Mouse (Mus musculus): Measurements from ENCODE around the gene Pink1.

Gene Pink1

DNA sequence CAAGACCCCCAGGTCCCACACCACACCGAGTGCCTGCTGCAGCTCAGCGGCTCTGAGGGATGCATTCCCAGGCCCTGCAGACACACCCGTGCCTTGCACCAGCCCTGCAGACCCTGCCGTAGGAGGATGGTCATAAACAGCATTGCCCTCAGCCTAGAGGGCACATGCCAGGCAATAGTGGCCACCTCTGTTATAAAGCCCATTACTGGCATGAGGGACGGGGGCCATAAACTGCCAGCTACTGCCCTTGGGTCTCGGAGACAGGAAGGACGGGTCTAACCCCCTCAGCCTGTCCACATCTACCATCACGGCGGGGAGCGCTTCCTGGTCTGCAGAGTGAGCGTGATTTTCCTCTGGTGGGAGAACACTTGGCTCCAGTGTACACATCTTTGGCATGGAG is 13.1 kb downstream of the Pink1 start:
- WGBS, result 77% methylated on average over 11 of the region's 11 CpGs

DNA sequence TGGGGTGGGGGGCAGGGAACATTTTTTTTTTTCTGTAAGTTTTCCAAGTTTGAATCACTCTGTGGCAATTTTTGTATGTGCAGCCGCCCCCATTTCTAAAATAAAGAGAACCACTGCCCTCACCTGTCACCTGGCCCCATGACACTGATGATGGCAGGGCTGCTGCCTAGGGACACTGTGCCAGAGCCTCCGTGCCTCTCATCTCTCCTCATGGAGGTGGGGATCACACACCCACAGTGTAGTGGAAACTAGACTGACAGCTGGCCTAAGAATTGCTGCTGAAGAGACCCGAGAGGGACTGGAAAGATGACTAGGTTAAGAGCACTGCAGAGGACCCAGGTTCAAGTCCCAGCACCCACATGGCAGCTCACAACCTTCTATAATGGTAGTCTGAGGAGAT is 14.0 kb downstream of the Pink1 start:
- 63% methylated on average over 3 of the region's 3 CpGs for WGBS

DNA sequence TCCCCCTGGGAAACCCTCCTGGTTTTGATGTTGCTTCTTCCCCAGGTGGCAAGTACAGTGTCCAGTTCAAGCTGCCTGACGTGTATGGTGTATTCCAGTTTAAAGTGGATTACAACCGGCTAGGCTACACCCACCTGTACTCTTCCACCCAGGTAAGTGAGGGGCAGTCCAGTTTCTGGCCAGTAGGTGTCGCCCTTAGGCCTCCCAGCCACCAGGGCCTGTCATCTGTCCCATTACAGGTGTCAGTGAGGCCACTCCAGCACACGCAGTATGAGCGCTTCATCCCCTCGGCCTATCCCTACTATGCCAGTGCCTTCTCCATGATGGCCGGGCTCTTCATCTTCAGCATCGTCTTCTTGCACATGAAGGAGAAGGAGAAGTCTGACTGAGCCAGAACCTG is 14.5 kb downstream of the Pink1 start:
- WGBS, result 46% methylated on average over 8 of the region's 8 CpGs

DNA sequence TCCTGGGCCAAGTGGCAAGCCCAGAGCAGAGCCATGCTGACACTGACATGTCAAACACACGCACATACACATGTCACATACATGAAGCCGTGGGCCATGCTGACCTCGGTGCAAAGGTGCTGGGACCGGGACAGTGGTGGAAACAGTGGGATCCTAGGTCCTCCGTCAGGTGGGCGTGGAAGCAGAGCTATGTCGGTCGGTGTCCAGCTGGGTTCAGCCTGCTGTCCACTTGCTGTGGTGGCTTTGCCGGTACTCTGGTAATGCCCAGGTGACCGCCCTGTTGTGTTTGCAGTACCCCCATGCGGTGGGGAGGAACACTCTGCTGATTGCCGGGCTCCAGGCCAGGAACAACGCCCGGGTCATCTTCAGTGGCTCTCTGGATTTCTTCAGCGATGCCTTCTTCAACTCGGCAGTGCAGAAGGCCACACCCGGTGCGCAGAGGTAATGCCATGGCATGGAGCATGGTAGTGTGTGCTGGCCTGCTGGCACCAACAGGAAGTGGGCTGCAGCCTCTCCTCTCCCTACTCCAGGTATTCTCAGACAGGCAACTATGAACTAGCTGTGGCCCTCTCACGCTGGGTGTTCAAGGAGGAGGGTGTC is 15.7 kb downstream of the Pink1 start:
- WGBS, result 91% methylated on average over 19 of the region's 19 CpGs

DNA sequence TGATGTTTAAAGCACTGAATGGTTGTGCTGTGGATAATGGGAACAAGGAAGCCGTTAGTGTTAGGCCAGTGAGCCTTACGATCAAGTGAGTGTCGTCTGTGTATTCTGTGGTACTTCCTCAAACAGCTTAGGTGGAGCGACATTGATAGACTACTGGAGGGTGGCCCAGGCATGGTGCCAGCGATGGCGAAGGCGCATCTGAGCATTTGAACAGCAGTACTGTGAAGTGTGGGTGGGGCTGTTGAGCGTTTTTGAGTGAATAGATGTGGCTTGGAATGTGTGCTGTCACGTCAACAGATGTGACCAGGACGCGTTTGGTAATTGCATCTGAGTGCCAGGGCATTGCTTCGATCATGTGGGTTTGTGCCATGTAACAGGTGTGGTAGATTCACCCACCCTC is 18.4 kb downstream of the Pink1 start:
- WGBS, result 53% methylated on average over 12 of the region's 12 CpGs

DNA sequence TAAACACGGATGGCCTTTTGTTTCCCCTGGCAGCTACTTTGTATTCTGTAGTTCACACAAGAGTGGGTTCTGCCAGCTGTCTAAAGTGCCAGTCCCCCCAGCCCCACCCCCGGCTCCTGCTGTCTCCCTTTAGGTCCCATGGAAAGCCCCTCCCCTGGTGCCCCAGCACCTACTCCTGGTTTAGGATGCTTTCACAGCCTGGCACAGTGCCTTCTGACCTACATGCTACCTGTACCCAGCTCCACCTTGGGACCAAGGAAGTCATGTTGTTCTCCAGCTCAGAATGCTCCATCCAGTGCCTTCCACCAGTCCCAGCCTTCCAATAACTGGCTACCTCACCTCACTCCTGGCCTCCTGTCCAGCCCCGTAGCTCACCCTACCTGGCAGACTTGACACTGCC is 19.1 kb downstream of the Pink1 start:
- WGBS, result 62% methylated on average over 3 of the region's 3 CpGs

DNA sequence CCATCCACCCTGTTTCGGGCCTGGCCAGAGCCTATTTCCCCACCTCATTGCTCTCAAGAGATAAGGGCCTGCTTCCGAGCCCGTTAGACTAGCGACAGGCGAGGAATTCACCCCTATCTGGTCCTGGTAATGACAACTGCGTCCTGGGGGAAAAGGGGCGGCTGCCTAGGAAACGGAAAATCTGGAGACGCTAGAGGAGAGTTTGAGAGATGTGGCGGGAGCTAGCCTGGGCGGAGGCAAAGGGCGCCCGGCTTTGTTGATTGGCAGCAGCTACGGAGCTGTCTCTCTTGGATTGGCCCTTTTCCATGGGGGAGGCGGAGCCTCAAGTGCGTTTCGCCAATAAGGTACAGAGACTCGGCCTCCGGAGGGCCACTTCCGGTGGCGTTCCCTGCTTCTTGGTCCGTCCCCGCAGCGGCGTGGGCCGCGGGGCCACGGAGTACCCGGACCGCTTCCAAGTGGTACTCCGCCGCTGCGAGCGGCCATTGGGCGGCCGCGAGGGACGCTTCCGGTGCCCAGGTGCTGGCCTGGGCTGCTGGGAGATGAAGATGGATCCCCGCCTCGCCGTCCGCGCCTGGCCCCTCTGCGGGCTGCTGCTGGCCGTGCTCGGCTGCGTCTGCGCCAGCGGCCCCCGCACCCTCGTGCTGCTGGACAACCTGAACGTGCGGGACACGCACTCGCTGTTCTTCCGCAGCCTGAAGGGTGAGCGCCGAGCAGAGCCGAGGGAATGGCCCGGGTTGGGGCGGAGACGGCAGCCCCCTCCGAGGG is 21.6 kb downstream of the Pink1 start, which contains the start of gene Ddost:
Ddost (plus strand) TSS at position 391 of the 765 bp plus-strand sequence.
- under 1% methylated on average over 64 of the region's 64 CpGs for WGBS

DNA sequence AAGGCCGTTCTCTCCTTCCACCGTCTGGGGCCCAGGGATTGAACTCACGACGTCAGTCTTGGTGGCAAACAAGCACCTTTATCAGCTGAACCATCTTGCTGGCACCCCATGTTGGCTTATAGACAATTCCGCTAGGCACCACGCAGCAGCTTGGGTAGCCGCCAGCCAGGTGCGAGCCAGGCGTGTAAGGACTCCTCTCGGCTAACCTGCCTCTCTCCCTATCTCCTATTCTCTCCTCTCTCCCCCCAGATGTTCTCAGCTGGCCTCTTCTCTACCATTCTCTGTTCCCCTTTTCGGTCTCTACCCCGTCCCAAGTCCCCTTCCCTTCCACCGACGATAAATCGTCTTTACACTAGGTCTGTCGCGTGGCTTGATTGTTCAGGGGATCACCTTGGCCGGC is 22.4 kb downstream of the Pink1 start:
- 13% methylated on average over 18 of the region's 18 CpGs for WGBS

DNA sequence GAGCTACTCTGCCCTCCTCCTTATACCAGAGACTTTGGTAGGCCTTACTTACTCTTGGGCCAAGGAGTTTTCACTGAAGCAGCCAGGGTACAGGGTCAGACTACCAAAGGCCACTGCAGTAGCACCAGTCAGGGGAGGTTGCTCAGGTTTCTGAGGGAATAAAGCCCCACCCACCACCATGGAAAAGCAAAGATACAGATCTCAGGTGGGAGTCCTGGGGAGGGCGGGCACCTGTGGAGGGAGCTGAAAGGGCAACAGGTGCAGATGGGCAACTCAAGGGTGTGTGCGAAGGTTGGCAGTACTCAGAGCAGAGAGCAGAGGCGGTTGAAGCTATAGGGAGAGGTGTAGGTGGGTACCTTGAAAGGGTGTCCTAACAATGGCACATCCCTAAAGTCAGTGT is 23.1 kb downstream of the Pink1 start:
- WGBS, result 83% methylated on average over 3 of the region's 3 CpGs

DNA sequence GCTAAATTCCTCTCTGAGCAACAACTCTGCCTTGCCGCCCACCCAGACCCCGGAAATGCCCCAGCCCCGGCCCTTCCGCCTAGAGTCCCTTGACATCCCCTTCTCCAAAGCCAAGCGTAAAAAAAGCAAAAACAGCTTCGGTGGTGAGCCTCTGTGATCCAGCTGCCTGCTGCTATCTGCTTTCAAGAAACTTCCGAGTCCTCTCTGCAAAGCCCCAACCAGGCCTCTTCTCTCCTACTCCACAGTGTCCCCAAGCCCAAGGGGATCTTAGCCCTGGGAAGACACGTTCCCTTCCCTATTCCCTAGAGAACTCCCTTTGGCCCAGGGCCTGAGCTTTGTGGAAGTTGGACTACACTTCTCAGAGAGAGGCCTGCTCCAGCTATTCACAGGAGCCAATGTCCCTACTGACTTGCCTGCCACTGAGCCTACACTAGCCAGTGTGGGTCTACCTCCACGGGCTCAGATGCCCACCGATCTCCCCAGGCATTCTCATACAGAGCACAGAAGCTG is 24.8 kb downstream of the Pink1 start:
- 83% methylated on average over 10 of the region's 10 CpGs for WGBS

DNA sequence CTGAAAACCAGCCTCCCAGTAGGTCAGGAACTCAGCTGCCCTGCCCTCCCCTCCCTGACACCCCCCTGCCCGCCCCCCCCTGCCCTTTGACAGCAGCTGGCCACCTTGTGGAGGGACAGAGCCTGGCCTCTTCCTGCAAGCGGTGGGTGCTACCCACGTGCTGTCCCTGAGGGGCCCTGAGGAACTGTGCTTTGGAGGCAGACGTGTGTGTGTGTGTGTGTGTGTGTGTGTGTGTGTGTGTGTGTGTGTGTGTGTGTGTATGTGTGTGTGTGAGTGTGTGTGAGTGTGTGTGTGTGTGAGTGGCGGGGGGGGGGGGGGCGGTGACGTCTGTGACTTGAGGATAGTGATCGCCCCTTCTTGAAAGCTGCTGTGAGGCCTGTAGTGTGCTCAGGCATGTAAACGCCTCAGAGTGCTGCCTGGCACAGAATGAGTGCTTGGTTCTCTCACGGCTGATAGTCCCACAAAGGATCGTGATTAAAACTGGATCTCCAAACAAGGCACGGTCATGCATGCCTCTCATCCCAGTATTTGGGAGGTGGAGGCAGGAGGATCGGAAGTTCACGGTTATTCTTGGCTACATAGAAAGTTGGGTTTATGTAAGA is 32.1 kb downstream of the Pink1 start:
- 54% methylated on average over 11 of the region's 14 CpGs for WGBS

DNA sequence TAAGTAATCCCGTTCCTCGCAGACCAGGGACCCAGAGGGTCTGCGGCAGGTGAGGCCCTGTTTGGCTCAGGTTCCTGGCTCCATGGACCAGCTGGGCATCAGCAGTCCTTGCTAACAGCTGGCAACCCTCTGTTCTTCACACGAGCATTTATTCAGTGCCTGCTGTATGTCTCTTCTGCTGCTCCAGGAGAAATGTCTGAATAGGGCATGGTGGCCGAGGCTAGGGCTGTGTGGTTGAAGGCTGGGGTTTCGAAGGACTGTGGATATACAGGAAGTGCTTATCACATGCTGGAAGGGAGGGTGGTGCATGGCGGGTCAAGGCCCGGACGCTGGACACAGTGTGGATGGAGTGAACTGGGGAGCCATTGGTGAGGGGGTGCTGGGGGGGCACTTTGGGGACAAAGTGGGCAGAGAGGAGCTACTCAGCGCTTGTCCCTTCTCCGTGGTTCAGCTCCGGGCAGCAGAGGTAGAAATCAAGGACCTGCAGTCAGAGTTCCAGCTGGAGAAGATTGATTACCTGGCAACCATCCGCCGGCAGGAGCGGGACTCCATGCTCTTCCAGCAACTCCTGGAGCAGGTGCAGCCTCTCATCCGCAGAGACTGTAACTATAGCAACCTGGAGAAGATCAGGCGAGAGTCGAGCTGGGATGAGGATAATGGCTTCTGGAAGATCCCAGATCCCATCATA is 32.7 kb downstream of the Pink1 start:
- 62% methylated on average over 18 of the region's 18 CpGs for WGBS

DNA sequence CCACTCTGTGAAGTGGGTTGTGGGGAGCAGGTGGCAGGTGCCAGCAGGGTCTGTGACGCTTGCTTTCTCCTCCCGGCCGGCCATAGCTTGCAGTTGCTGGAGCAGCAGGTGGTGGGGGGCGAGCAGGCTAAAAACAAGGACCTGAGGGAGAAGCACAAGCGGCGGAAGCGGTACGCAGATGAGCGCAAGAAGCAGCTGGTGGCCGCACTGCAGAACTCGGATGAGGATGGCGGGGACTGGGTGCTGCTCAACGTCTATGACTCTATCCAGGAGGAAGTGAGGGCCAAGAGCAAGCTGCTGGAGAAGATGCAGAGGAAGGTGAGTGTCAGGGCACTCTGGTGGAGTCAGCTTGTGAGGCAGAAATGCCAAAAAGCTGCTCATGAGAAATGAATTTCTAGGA is 34.1 kb downstream of the Pink1 start:
- WGBS, result 84% methylated on average over 13 of the region's 13 CpGs

DNA sequence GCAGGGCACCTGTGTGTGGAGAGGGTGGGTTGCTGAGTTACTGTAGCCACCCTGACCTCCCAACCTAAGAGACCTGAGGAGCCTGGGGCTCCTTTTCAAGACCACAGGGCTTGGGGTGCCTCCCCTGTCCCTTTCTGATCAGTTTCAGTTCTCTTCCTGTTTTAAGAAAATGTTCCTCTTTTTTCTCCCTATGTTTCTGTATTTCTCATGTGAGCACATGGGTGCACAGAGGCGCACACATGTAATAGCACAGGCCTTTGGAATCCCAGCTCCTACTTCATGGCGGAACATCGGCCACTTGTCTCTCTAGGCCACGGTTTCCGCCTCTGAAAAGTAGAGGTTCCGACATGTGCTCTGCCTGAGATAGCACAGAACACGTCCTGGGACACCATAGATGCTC is 37.4 kb downstream of the Pink1 start:
- 87% methylated on average over 7 of the region's 7 CpGs for WGBS

DNA sequence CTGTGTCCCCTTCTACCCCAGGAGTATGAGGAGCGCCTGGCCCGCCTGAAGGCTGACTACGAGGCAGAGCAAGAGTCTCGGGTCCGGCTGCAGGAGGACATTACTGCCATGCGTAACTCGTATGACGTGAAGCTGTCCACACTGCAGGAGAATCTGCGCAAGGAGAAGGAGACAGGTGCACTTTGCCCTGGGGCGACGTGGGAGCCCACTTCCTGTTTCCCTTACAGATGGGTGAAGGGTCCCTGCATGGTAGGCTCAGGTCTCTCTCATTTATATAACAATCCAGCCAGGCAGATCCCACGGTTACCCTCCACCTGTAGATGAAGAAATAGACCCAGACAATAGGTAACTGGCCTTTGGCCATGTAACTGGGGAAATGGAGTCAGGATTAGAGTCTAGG is 39.7 kb downstream of the Pink1 start:
- WGBS, result 92% methylated on average over 12 of the region's 12 CpGs

DNA sequence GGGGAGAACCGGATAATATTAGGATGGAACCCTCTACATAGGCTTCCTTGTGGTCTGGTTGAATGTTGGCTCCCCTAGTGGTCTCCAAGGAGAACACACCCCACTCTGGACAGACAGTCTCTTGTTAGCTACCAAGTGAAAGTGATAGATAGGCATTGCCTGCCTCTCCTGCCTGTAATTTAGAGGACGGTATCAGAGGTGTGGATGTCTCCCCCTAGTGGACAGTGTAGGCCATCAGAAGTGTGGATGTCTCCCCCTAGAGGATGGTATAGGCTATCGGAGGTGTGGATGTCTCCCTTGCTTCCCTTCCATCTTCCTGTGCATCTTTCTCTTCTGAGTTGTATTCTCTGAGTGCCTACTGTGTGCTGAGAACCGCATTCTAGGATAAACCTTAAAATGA is 43.3 kb downstream of the Pink1 start:
- 26% methylated on average over 4 of the region's 4 CpGs for WGBS

DNA sequence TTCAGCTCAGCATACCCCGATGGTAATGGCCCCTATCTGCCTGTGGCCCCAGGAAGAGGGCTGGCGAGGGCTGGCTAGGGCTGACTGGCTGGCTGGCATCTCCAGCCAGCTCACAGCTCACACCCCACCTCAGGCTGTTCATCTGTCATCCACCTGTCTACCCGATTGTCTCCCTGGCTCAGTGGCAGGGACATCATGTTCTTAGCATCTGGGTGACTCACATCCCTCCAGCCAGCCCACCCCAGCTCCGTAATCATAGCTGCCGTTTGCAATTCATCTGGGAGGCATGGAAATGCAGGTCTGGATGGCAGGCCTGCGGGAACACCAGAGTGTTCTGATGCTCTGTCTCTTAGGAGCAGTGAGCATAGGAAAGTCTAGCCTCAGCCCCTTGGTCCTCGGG is 47.8 kb downstream of the Pink1 start:
- 60% methylated on average over 7 of the region's 7 CpGs for WGBS

DNA sequence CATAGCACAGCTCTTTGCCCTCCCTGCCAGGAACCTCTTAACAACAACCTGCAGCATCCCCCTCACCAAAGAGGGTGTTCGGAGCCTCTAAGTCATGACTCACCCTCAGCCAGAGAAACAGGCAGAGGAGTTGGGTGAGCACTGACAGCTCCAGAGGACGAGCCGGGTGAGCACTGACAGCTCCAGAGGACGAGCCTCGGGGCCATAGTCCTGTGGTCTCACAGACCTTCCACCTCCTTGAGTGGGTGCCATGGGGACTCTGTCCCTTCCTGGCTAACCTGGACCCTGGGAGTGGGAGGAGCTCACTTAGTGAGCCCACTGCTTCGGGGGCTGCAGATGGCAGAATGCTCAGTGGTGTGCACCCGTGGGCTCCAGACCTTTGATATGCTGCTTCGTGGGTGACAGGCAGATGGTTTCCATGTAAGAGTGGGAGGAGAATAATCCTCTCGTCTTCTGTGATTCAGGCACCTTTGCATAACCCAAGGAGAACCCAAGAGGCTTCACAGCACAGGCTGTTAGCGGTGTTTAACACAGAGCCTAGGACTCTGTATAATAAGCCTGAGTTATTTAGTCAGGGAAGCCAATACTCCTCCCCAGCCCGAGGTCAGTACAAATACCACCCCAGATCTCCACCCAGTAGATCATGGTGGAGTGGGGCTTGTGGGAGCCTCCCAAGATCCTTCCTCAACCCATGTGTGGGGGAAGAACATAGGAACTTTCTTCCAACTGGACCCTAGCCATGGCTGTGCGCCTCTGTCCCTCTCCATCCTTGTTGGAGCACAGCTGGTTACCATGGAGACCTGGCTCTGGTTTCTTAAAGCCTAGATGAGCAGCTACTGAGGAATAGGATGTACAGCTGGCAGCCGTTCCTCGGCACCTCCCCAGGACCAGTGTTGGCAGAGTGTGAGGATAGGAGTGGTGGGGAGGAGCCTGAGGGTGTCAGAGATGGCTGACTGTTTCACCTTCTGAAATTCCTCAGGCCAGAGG is 53.8 kb downstream of the Pink1 start:
- 32% methylated on average over 14 of the region's 14 CpGs for WGBS

DNA sequence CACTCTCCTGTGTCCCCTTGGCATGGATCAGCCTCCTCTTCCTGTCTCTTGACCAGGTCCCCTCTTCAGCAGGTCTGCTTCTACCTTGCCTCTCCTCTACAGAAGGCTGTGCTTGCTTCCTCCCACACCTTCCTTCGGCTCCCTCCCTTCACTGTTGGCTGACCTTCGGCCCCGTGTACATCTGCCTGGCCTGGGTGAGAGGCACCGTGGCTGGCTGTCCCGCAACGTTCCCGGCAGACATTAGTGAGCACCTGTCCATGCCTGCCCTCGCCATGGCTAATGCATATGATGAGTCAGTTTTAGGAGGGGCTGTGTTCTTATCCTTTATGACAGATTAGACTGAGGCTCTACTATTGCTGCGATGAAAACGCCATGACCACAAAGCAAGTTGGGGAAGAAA is 58.2 kb downstream of the Pink1 start:
- 92% methylated on average over 10 of the region's 10 CpGs for WGBS
